Mouse (Mus musculus): ENCODE measurements around the gene Zcchc4. TPM values are rescaled to one million over a fixed set of nuclear protein-coding genes. Genes with fewer than 3 reads are reported as not detected.
"Not testable (repeated sequence)": the region's sequence is repeated elsewhere in the genome, so short reads cannot be mapped to it uniquely, and the experiment has no call there.

Gene Zcchc4
- polyA plus RNA-seq, 1 experiment: 16.2 TPM

GRCm38 (mm10) chr5:52755337-52755736, 19.9 kb upstream of the Zcchc4 start:
- DNase-seq (ENCODE audit: low read depth): no peak
- TF ChIP-seq POLR2A (IDR thresholded peaks at IDR 0.05; ENCODE audit: borderline replicate concordance, extremely low read depth, insufficient read depth, insufficient read length, poor library complexity, severe bottlenecking): no peak
- TF ChIP-seq CTCF (IDR thresholded peaks at IDR 0.05; ENCODE audit: borderline replicate concordance, extremely low read depth, insufficient read depth, insufficient read length): no peak

- no peak for TF ChIP-seq POLR2A (IDR thresholded peaks at IDR 0.05; ENCODE audit: borderline replicate concordance, extremely low read depth, insufficient read depth, insufficient read length, poor library complexity, severe bottlenecking)
- TF ChIP-seq CTCF (IDR thresholded peaks at IDR 0.05; ENCODE audit: borderline replicate concordance, extremely low read depth, insufficient read depth, insufficient read length): no peak
- DNase-seq (ENCODE audit: low read depth): no peak
These were observed 19.2 kb upstream of the Zcchc4 start for GRCm38 (mm10) chr5:52755989-52756388.

- TF ChIP-seq POLR2A (IDR thresholded peaks at IDR 0.05; ENCODE audit: borderline replicate concordance, extremely low read depth, insufficient read depth, insufficient read length, poor library complexity, severe bottlenecking) (no peak), CTCF (IDR thresholded peaks at IDR 0.05; ENCODE audit: borderline replicate concordance, extremely low read depth, insufficient read depth, insufficient read length) (no peak)
- DNase-seq (ENCODE audit: low read depth): no peak
These were observed 12.6 kb upstream of the Zcchc4 start for GRCm38 (mm10) chr5:52762586-52762985.

- TF ChIP-seq POLR2A (IDR thresholded peaks at IDR 0.05; ENCODE audit: borderline replicate concordance, extremely low read depth, insufficient read depth, insufficient read length, poor library complexity, severe bottlenecking): no peak
- TF ChIP-seq CTCF (IDR thresholded peaks at IDR 0.05; ENCODE audit: borderline replicate concordance, extremely low read depth, insufficient read depth, insufficient read length): no peak
- no peak for DNase-seq (ENCODE audit: low read depth)
These were observed 942 bp upstream of the Zcchc4 start for GRCm38 (mm10) chr5:52774267-52774666.

GRCm38 (mm10) chr5:52776466-52777354, 1.5 kb downstream of the Zcchc4 start:
- DNase-seq (ENCODE audit: low read depth): not testable (repeated sequence)

- DNase-seq (ENCODE audit: low read depth): peak; percentile 96
- peak; percentile 50; the same call in 1 of the 2 replicates for TF ChIP-seq POLR2A (IDR thresholded peaks at IDR 0.05; ENCODE audit: borderline replicate concordance, extremely low read depth, insufficient read depth, insufficient read length, poor library complexity, severe bottlenecking)
- peak; percentile 79 for TF ChIP-seq CTCF (IDR thresholded peaks at IDR 0.05; ENCODE audit: borderline replicate concordance, extremely low read depth, insufficient read depth, insufficient read length)
These were observed 7.5 kb downstream of the Zcchc4 start for GRCm38 (mm10) chr5:52782523-52783250.

- TF ChIP-seq CTCF (IDR thresholded peaks at IDR 0.05; ENCODE audit: borderline replicate concordance, extremely low read depth, insufficient read depth, insufficient read length) (no peak), POLR2A (IDR thresholded peaks at IDR 0.05; ENCODE audit: borderline replicate concordance, extremely low read depth, insufficient read depth, insufficient read length, poor library complexity, severe bottlenecking) (no peak)
- DNase-seq (ENCODE audit: low read depth): no peak
These were observed 8.0 kb downstream of the Zcchc4 start for GRCm38 (mm10) chr5:52783251-52783620.

GRCm38 (mm10) chr5:52783957-52784356, 8.7 kb downstream of the Zcchc4 start:
- TF ChIP-seq POLR2A (IDR thresholded peaks at IDR 0.05; ENCODE audit: borderline replicate concordance, extremely low read depth, insufficient read depth, insufficient read length, poor library complexity, severe bottlenecking): no peak
- TF ChIP-seq CTCF (IDR thresholded peaks at IDR 0.05; ENCODE audit: borderline replicate concordance, extremely low read depth, insufficient read depth, insufficient read length): no peak
- DNase-seq (ENCODE audit: low read depth): no peak

GRCm38 (mm10) chr5:52786556-52787322, 11.5 kb downstream of the Zcchc4 start:
- no peak for DNase-seq (ENCODE audit: low read depth)
- no peak for TF ChIP-seq POLR2A (IDR thresholded peaks at IDR 0.05; ENCODE audit: borderline replicate concordance, extremely low read depth, insufficient read depth, insufficient read length, poor library complexity, severe bottlenecking)
- no peak for TF ChIP-seq CTCF (IDR thresholded peaks at IDR 0.05; ENCODE audit: borderline replicate concordance, extremely low read depth, insufficient read depth, insufficient read length)

- no peak for TF ChIP-seq CTCF (IDR thresholded peaks at IDR 0.05; ENCODE audit: borderline replicate concordance, extremely low read depth, insufficient read depth, insufficient read length)
- TF ChIP-seq POLR2A (IDR thresholded peaks at IDR 0.05; ENCODE audit: borderline replicate concordance, extremely low read depth, insufficient read depth, insufficient read length, poor library complexity, severe bottlenecking): no peak
- DNase-seq (ENCODE audit: low read depth): no peak
These were observed 18.0 kb downstream of the Zcchc4 start for GRCm38 (mm10) chr5:52793230-52793629.

- TF ChIP-seq CTCF (IDR thresholded peaks at IDR 0.05; ENCODE audit: borderline replicate concordance, extremely low read depth, insufficient read depth, insufficient read length) (no peak), POLR2A (IDR thresholded peaks at IDR 0.05; ENCODE audit: borderline replicate concordance, extremely low read depth, insufficient read depth, insufficient read length, poor library complexity, severe bottlenecking) (no peak)
- no peak for DNase-seq (ENCODE audit: low read depth)
These were observed 18.9 kb downstream of the Zcchc4 start for GRCm38 (mm10) chr5:52794109-52794508.
